Mouse (Mus musculus): Measurements from ENCODE around the gene Thada. TPM values are rescaled to one million over a fixed set of nuclear protein-coding genes. Genes with fewer than 3 reads are reported as not detected.

Thada gene
- total RNA-seq, 2 experiments from 2014 or later = 5.3 to 6.1 TPM

DNA sequence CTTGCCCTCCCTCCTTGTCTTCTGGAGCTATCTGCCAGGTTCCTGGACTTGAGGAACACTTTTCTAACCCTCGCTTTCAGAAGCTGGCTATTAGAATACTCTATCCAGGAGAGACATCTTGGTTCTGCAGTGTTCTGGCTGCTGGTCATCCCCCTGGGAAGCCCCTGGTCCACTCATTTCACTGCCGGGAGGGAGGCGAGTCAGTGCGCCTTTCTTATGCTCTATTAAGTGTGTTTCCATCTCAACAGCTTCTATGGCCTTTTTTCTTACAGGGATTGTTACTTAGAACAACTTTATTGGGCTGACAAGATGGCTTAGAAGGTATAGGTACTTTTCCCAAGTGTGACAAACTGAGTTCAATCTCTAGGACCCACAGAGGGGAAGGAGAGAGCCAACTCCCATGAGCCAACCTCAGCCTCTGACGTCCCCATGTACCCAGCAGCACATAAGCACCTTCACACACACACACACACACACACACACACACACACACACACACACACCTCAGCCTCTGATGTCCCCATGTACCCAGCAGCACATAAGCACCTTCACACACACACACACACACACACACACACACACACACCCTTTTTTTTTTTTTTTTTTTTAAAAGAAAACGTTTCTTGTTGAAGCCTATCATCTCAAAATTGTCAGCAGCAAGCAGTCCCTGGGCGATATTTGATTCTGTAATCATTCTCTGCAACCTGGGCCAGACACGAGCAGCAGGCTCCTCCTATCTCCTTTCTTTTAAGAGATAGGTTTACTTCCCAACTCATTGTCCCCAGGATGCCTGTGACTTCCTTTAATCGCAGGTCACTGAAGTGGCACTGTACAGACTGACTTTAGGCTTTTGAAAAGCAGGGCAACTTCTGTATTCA lies 113.9 kb downstream of the Thada start:
- DNase-seq (ENCODE audit: low spot score) = no peak

DNA sequence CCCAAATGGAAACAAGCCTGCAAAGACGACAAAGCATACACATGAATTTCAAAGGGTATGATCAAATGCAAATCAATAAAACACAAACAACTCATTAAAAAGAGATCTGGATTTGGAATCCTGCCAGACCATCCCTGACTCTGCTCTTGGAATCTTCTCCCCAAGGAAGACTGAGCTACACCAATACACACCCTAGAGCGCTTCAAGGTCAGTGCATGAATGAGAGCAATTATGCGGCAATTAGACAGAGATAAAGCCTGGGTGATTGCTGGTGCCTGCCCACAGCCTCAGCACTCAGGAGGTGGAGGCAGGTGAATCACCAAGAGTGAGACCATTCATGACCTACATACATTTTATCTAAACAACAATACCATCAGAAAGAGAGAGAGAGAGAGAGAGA lies 114.7 kb downstream of the Thada start:
- no peak for DNase-seq (ENCODE audit: low spot score)

DNA sequence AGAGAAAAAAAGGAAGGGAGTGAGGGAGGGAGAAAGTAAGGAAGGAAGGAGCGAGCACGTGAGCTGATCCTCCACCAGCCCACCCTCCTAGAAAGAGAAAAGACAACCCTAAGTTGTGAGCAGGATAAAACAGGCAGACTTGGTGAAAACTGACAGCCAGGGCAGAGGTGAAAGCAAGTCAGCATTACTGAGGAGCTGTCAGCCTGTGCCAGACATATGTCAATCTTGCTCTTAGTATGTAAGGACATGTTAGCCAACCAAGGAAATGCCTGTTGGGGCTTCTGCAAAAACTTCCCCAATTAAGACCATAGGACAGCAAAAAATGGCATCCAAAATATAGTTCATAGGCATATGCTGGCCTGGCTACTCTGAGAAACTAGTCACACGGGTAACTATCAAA lies 117.1 kb downstream of the Thada start:
- no peak for DNase-seq (ENCODE audit: low spot score)

DNA sequence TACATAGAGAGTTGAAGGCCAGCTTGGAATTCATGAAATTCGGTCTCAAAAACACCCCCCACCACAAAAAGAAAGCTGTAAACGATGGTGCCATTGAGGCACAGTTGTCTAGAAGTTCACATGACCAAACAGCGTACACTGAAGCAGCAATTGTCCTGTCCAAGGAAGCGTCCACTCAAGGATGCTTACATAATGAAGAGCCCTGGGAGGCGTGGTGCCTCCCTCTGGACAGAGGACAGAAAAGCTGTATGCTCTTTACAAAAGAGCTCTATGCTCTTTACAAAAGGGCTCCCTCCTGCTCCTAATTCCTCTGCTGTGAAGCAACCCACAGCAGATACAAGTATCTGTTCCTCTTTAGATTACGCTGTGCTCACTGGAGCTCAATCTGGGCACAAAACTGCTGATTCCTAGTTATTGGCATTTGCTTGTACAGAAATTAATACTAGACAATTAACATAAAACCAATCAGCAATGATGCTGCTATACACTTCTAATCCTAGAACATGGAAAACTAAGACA lies 123.6 kb downstream of the Thada start:
- DNase-seq (ENCODE audit: low spot score) = no peak

DNA sequence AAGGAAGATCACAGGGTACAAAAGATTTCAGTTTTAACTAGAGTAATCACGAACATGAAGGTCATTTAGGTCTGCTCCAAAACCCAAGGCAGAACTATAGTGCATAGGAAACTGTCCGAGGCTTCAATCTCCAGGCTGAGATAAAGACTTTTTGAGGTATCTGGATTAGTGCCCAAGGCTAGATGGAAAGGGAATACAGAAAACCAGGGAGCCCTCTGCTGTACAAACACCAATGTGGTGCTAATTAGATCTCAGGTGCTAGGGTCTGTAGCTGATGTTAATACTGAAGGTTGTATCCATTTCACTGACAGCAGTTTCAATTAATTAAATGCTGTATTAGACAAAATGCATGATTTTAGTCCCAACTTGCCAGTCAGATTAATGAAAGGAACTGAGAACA lies 124.3 kb downstream of the Thada start:
- DNase-seq (ENCODE audit: low spot score) = no peak

DNA sequence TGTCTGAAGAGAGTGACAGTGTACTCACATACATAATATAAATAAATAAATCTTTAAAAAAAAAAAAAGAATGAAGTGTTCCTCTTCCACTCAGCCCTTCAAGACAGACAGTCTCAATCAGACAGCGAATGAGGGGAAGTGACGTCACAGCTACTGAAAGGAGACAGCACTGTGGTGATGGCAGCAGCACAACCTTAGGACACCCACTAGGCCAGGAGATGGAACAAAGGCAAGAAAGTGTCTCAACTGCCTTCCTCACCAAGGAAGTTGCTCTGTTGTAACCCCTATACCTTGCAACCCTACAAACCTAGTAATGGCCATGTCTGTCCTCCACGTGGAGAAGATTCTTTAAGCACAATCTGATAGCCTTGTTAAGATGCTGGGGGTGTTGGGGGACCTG lies 125.4 kb downstream of the Thada start:
- DNase-seq (ENCODE audit: low spot score) = no peak

DNA sequence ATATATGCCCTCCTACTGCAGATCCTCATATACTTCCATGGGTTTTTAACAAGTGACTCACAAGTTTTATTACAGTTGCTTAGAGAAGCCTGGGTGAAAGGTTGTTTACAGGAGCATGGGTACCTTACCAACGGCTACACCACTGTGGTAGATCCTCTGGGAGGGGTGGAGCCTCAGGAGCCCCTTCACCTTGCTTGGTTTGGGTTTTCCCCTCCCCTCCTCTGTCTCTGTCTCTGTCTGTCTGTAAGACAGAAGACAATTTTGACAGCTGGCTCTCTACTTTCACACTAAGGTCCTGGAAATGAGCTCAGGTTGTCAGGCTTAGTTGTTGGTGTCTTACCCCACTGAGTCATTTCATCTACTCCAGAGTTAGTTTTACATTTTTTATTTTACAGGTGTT lies 130.0 kb downstream of the Thada start:
- DNase-seq (ENCODE audit: low spot score) = no peak

DNA sequence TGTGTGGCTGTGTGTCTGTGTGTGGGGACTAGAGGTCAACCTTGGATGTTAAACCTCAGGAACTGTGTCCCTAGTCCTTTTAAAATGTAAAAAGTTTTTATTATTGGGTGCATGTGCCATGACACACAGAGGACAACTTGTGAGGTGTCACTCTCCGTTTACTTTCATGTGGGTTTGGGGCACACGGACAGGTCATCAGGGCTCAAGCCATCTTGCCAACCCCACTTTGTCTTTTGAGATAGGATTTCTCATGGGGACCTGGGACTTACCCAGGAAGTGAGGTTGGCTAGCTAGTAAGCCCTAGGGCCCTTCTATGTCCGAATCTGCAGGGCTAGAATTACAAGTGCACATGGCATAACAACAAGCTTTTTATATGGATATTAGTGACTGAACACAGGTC lies 130.9 kb downstream of the Thada start:
- no peak for DNase-seq (ENCODE audit: low spot score)

DNA sequence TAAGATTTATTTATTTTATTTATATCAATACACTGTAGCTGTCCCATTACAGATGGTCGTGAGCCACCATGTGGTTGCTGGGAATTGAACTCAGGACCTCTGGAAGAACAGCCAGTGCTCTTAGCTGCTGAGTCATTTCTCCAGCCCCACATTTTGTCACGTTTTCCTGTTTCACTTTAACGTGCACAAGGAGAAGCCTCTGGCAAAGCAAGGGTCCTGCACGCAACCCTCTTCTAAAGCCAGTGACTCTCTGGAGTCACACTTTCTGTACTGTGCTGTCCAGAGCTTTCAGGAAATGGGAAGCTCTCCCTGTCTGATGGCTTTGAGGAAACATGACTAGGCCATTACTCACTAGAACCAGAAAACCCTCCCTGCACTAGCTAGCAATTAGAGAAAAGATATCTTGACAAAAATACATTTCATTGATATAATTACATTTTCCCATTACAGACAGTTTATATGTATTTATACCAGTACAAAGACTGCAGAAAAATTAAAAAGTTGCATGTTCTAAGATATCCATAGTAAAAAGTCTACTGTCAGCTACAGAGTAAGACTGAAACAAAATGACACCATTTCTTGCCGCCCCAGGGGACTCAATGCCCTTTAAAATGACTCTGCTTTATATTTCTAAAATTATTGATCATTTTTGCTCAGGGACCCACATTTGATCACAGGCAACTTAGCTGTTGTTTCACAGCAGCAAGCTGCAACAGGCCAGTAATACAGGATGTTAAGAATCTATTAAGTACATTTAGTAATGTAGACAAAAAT lies 131.6 kb downstream of the Thada start:
- DNase-seq (ENCODE audit: low spot score) = no peak

DNA sequence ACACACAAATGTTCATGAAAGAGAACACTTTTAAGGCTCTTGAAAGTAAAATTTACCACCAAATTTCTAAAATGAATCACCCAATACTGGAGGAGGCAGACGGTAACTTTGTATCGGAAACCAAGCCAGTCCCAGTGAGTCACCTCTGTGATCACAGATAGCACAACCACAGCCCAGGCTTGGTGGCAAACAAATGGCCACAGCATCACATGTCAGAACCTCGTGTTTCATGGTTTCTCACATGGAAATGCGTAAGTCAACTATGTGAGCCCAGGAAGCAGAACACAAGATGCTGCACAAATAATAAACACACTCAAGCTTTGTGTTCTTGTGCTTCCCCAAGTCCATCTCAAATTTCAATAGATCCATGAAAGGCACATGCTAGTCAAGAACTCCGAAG lies 133.1 kb downstream of the Thada start:
- no peak for DNase-seq (ENCODE audit: low spot score)

DNA sequence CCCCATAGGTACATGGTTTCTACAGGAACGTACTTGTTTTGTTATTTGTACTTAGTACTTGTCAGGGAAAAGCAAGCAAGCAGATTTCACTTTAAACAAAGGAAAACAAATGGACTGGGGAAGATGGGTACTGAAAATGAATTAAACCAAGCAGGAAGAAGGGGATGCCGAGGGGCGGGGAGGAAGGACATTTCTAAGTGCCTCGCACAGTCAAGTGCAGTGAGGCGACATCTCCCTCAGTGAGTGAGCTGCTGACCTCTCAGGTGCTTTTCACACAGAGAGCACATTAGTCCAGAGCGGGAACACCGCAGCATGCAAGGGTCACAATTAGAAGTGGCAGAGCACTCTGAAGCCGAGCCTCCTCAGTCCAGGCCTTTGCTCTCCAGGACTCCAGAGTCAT lies 135.0 kb downstream of the Thada start:
- DNase-seq (ENCODE audit: low spot score) = no peak

DNA sequence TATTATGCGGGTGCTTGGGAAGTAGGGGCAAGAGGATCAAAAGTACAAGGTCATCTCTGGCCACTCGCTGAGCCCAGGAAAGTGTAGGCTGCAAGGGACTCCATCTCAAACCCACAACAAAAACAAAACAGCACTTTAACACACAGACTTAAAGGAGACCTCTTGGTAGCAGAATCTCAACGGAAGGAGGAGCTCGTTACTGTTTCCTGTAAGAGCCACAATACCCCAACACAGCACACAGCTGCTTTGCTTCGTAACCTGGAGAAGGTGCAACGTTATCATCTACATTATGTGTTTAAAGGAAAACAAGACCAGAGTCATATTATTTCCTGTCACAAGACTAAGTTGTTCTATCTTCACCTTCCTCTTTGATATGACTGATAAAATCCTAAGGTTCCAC lies 135.5 kb downstream of the Thada start:
- DNase-seq (ENCODE audit: low spot score) = no peak

DNA sequence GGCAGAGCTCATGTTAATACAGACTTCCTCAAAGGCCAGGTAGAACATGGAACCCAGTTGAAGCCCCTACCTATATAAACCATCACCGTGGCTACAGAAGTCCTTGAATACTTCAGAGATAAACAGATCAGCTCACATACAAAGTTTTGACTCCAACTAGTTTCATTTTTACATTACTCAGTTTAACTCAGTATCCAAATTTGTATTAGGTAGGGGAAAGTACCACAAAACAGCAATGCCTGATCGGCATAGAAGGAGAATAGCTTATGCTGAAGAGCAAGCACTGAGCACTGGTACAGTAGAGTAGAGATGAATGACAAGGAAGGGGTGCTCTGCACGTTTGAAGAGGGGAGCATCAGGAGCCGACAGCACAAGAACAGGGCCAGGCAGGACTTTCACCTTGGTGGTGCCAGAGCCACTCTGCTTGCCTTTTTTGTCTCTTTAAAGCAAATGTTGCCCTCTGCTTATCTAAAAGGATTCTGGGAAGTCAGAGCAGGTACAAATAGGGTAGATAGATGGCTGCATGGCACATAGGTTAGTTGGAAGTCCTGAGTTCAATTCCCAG lies 136.0 kb downstream of the Thada start:
- no peak for DNase-seq (ENCODE audit: low spot score)

DNA sequence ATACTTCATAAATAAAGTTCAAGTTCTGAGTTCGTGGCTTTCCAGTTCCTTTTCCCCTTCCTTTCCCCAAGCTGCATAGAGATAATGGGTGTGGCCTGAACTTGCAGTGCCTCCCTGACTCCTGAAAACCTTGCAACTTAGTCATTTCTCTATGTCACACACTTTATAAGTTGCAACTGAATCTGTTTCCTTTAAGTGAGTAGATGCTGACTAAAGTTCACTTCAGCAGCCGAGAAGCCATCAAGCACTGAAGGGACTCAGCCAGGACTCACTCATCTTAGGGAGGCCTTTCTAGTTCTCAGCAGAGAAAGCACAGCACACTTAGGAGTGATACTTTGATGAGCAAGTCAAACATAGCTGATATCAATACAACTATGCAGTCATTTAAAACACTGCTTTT lies 137.5 kb downstream of the Thada start:
- no peak for DNase-seq (ENCODE audit: low spot score)

DNA sequence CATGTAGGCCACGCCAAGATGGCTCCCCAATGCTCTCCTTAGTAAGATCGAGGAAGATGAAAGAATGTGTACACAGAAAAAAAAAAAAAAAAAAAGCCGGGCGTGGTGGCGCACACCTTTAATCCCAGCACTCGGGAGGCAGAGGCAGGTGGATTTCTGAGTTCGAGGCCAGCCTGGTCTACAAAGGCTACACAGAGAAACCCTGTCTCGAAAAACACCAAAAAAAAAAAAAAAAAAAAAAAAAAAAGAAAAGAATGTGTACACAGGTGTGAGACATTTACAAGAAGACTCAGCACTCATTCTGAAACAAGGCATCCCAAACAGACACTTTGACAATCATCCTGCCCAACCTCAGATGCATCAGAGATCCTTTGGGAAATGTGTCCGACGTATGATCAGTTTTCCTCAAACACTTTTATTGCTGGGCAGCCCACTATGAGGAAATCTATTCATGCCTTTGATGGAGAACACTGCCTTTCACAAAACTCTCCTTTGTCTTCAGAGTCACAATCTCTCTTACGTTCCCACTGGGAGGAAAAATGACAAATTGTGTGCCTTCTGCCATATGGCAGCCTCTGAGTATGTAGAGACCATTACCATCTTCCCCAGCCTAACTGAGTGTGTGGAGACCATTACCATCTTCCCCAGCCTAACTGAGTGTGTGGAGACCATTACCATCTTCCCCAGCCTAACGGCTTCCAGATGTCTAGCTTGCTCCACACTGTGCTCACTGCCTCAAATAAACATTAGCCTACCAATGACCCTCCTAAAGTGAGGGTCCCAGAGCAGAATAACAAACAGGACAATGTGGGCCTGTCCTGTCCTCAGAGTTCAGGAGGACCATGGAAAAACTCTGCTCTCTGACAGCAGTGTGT lies 138.7 kb downstream of the Thada start:
- no peak for DNase-seq (ENCODE audit: low spot score)

DNA sequence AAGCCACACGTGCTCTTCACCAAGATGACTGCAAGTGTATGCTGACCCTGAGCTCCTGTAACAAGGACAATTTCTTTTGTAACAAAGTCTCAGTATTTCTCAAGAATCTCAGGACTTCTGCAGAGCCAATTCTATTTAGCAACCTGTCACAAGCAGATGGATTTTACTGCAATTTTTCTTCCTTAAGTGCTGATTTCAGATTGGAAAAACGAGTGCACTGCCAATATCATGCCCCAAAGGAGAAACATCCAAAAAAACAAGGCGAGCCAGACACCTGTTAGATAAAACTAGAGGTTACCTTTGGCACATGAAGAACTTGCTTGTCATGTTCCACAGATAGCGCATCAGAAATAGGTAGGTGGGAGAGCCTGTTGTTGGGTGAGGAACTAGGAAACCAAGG lies 143.8 kb downstream of the Thada start:
- DNase-seq (ENCODE audit: low spot score) = no peak

DNA sequence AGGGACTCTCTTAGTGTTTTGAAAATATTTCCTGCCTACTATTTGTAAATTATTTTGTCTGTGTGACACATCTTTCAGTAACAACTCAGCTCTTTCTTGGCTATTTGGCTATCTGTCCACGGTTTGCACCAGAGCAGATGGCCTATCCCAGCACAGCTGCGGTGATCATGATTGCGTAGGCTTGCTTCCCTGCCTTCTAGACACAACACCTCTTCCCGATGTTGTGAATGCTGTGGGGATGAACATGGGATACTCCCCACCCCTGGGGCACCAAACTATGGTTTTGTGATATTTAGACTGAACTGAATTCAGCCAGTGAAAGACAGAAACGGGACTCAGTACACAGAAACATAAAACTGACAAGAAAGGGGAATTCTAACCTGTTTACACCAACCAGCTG lies 144.7 kb downstream of the Thada start:
- DNase-seq (ENCODE audit: low spot score) = no peak

DNA sequence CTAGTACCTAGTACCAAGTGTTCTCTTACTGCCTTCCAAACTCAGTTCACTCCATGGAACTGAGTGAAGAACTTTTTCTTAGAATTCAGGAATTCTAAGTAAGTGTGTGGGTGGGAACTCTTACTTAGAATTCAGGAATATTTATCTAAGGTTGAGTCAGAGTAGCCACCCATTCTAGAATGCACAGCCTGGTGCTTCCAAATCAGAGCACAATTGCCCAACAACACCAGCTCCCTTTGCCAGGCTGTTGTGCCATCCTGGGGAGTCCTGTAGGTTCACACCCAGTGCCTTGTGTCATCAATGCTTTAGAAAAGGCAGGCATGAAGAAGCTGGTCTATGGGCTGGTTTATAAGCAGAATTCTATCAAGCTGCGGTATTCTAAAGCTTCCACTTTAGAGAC lies 145.4 kb downstream of the Thada start:
- DNase-seq (ENCODE audit: low spot score) = no peak

DNA sequence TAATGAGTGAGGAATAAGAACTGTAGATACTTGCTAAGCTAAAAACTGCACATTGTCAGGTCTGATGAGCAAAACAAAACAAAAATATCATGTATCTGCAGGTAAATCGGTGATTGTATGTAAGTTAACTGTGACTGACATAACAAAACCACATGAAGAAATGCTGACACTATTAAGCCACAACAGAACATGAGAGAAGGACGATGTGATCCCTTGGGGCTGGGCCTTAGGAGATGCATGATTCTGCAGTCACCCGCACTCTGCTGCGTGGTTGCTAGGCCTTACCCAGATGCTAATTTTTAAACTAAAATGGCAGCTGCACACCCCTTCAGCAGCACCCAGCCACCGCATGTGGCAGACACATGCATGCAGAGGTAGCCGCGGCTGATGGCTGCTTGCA lies 151.7 kb downstream of the Thada start:
- no peak for DNase-seq (ENCODE audit: low spot score)

DNA sequence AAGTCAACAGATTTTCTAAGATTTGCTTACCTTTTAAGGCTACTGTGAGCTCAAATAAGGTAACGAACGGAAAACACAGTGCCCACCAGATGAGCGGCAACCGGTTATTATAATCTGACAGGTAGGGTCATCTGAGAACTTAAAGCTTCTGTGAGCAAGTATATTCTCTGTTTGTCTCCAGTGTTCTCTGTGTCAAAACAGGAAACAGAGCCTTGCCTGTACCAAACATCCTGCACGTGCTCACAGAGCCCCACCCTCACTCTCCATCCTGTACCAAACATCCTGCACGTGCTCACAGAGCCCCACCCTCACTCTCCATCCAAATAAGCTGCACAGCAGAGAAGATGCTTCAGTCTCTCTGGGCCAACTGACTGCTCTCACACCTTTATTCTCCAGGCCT lies 152.5 kb downstream of the Thada start:
- DNase-seq (ENCODE audit: low spot score) = no peak

DNA sequence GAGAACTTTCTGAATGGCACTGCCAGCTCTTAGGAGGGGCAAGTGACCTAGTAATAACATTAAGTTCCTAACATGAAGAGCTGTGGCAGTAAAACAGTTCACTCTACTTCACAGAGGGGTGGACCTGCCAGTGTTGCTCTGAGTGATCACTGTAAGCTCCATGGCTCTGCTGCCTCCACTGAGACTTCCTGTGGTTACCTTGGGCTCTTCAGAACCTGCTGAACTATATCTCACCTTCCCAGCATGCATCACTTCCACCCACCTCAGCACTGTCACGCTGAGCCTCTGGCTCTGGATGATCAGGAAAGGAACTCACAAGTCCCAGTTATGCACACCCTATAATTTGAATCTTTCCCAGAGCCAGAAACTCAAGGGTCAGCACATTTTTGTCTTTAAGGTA lies 159.9 kb downstream of the Thada start:
- DNase-seq (ENCODE audit: low spot score) = no peak
